Mouse (Mus musculus) lung, embryonic 15.5 days (tissue): ENCODE results near the gene Rpl10-ps3. TPM values are rescaled to one million over a fixed set of nuclear protein-coding genes. Genes with fewer than 3 reads are reported as not detected.

Experiments used
- ATAC-seq: fragments of 200-750 bp; cut with Nextera tagmentation; 2 replicates; pipeline ENCODE4 v1.8.0; 2017; ENCODE audit warnings: moderate number of reproducible peaks, borderline replicate concordance; ENCODE audit not compliant: low FRiP score, low TSS enrichment; ENCODE audit errors: extremely low read depth
- H3K27ac ChIP-seq: fragments of 300-500 bp; sonication (generic); 2 replicates; pipeline ENCODE4 v1.5.1; 2015; ENCODE audit warnings: moderate library complexity, mild to moderate bottlenecking, inconsistent platforms
- H3K27me3 ChIP-seq: fragments of 300-500 bp; sonication (generic); 2 replicates; pipeline ENCODE4 v1.6.1; 2015; ENCODE audit warnings: inconsistent platforms
- H3K36me3 ChIP-seq: fragments of 300-500 bp; sonication (generic); 2 replicates; pipeline ENCODE4 v1.6.1; 2015; ENCODE audit warnings: inconsistent platforms
- H3K4me1 ChIP-seq: fragments of 300-500 bp; sonication (generic); 2 replicates; pipeline ENCODE4 v1.6.1; 2015; ENCODE audit warnings: inconsistent platforms
- H3K4me2 ChIP-seq: fragments of 300-500 bp; sonication (generic); 2 replicates; pipeline ENCODE4 v1.6.1; 2015; ENCODE audit warnings: inconsistent platforms, mild to moderate bottlenecking, moderate library complexity
- H3K4me3 ChIP-seq: fragments of 300-500 bp; sonication (generic); 2 replicates; pipeline ENCODE4 v1.5.1; 2015; ENCODE audit warnings: mild to moderate bottlenecking, inconsistent platforms
- H3K9ac ChIP-seq: fragments of 300-500 bp; sonication (generic); 2 replicates; pipeline ENCODE4 v1.6.1; 2015; ENCODE audit warnings: inconsistent platforms
- H3K9me3 ChIP-seq: fragments of 300-500 bp; sonication (generic); 2 replicates; pipeline ENCODE4 v1.6.1; 2016; ENCODE audit warnings: inconsistent platforms
- WGBS: fragments of 180-500 bp; shearing (Covaris S2); methylation state at CpG from one replicate; pipeline ENCODE4 v1.1.7; 2015; 5-methylcytosine and 5-hydroxymethylcytosine counted together
- polyA plus RNA-seq: library from polyadenylated mRNA; unstranded; fragments of >200 nt; fragmentation: Nextera tagmentation; extraction: Ambion mirVana; gene quantifications from 2 replicates; pipeline ENCODE4 v1.2.1, GENCODE M21; 2015

Gene Rpl10-ps3
- polyA plus RNA-seq, 1 experiment from 2014 or later: 258 TPM

DNA sequence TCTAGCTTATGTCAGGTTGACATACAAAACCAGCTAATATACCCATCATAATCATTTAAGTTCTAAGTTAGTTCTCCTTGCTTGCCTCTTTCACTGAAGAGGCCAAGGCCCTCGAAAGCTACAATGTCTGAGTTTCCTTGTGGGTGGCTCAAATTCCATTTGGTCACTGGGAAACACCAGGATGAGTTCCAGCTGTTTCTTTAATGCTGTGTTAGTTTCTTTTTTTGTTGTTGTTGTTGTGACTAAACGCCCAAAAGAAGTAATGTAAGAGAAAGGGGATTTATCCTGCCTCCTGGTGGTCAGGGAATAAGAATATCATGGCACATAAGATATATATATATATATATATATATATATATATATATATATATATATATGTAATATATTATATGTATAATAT is 39.7 kb downstream of the Rpl10-ps3 start:
- no peak overlapping the region for H3K9ac ChIP-seq
- peaks cover 12% of the 10 kb centered on the region for H3K4me1 ChIP-seq
- no peak overlapping the region for H3K4me3 ChIP-seq
- peak overlapping the region; percentile 54 for H3K27ac ChIP-seq
- H3K9me3 ChIP-seq: no peaks in the 10 kb centered on the region
- WGBS: 35% methylated on average over 2 of the region's 2 CpGs
- H3K36me3 ChIP-seq: no peaks in the 10 kb centered on the region
- no peaks in the 10 kb centered on the region for H3K27me3 ChIP-seq
- no peak for ATAC-seq
- H3K4me2 ChIP-seq: no peak overlapping the region

DNA sequence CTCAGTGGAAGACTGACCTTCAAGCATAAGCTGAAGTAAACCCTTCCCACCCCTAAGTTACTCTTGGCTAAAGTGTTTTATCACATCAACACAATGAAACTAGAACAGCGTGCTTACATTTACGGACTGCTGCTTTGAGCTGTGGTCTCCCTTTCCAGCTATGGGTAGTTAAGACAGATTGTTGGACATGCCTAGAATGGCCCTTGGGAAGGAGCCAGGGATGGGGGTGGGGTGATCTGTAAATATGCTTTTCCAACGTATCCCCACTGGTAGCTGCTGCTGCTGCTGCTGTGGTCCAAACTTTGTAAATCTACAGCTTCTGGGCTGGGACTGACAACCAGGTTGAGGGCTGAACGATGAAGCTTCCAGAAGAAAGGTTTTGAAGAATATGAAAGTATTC is 40.8 kb downstream of the Rpl10-ps3 start:
- peaks cover 12% of the 10 kb centered on the region for H3K4me1 ChIP-seq
- H3K4me3 ChIP-seq: no peak overlapping the region
- ATAC-seq: peak; percentile 83; the same call in 1 of the 2 replicates
- H3K9ac ChIP-seq: no peak overlapping the region
- H3K36me3 ChIP-seq: no peaks in the 10 kb centered on the region
- no peaks in the 10 kb centered on the region for H3K27me3 ChIP-seq
- peak overlapping the region; percentile 5 for H3K27ac ChIP-seq
- no peak overlapping the region for H3K4me2 ChIP-seq
- WGBS: 34% methylated on average over 4 of the region's 4 CpGs
- no peaks in the 10 kb centered on the region for H3K9me3 ChIP-seq

DNA sequence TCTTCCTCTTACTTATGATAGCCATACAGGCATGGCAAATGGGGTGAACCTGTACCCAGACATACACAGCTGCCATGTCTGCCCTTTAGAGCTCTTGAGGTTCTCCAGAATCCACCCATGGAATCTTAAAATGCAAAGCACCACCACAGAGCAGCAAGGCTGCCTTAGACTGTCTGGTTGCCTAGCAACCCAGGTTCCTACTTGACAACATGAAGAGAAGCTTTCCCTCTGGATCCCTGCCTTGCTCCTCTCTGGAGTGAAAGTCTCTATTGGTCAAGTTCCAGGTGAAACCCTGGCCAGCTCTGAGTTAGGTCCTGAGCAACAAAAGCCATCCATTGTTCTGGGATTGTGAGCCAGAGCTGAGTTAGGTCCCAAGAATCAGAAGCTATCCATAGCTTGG is 43.0 kb downstream of the Rpl10-ps3 start:
- Histone ChIP-seq H3K27me3 (no peaks in the 10 kb centered on the region), H3K4me3 (no peak overlapping the region), H3K4me1 (peaks cover 20% of the 10 kb centered on the region), H3K36me3 (no peaks in the 10 kb centered on the region), H3K4me2 (no peak overlapping the region), H3K27ac (no peak overlapping the region), H3K9ac (no peak overlapping the region), H3K9me3 (no peaks in the 10 kb centered on the region)
- ATAC-seq: no peak

DNA sequence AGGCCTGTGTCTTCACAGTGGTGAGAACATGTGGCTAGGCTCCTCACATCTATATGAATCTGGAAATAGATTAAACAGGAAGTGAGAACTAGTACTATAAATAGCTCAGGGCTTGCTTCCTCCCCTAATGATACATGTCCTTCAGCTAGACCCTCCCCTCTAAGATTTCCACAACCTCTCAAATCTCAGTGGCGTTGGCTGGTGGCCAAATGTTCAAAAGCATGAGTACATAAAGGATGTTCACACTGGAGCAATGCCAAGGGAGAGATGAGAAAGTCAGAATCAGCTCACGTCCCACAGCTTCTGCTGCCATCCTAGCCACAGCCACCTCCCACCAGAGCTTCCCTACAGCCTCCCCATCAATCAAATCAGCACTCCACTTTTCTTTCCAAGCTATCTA is 46.4 kb downstream of the Rpl10-ps3 start:
- Histone ChIP-seq H3K27ac (no peak overlapping the region), H3K27me3 (no peaks in the 10 kb centered on the region), H3K4me2 (no peak overlapping the region), H3K9me3 (no peaks in the 10 kb centered on the region), H3K36me3 (no peaks in the 10 kb centered on the region), H3K9ac (no peak overlapping the region), H3K4me1 (peaks cover 8% of the 10 kb centered on the region; the same call in 1 of the 2 replicates), H3K4me3 (no peak overlapping the region)
- ATAC-seq: peak; percentile 81; the same call in 1 of the 2 replicates
- WGBS: 17% methylated on average over 2 of the region's 2 CpGs

Other genes starting within 250 kb of the Rpl10-ps3 start
- gene Plet1, start 149.6 kb upstream of the Rpl10-ps3 start, polyA plus RNA-seq: 1.6 TPM in 2 replicates
- 70.4 and 71.2 TPM in 2 replicates for gene Pts, start 183.8 kb upstream of the Rpl10-ps3 start, polyA plus RNA-seq
- 5.6 and 6.5 TPM in 2 replicates for gene Il18, start 209.9 kb upstream of the Rpl10-ps3 start, polyA plus RNA-seq
- 0.13 and 0.20 TPM in 2 replicates for gene Bco2, start 210.2 kb upstream of the Rpl10-ps3 start, polyA plus RNA-seq
- gene Tex12, start 216.4 kb upstream of the Rpl10-ps3 start, polyA plus RNA-seq: not detected in 2 replicates